Comparison of ENCODE assay signal across 18 mouse cellular contexts in the genomic region with DNA sequence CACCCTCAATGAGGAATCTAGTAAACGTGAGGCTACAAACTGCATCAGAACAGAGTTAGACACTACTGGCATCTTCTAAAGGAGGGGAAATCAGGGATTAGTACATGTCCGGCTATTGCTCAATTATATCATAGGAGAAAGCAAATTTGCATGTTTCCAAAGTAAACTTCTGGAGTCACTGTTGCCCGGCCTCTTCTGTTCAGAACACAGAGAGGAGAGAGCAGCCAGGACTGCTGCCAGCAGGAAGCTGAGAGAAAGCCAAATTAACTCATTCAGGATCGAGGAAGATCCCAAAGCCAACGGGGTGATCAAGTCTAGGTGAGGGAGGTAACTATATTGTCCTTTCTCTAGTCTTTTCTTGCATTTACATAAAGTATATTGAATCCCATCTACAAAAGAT.
DNase-seq lines count a peak whose midpoint lies in the region; TF ChIP-seq lines count a peak whose summit lies in the region.
"Had no signal": no experiment of that assay in that cellular context is flagged by ENCODE, and none has a peak within 500 bp of the region (broad histone marks: within the 10 kb centered on the region; RNA-seq: fewer than 3 reads in every experiment).

No protein-coding gene starts in this region.

- intact Hi-C loops in heart, postnatal 14 days (cut with DNase I) = no loop called here

- no peaks in the 10 kb centered on the region for H3K4me1 ChIP-seq in lung, adult 2 months (ENCODE audit: control insufficient read depth, insufficient read depth, low read length)
- H3K4me1 ChIP-seq: forebrain, embryonic 10.5 days; forebrain, embryonic 13.5 days; hindbrain, embryonic 10.5 days; hindbrain, embryonic 13.5 days had no signal

- no peak for TF ChIP-seq POLR2A in lung, adult 2 months (IDR thresholded peaks at IDR 0.05; ENCODE audit: borderline replicate concordance, extremely low read depth, low read depth, low read length)

- 45% methylated on average over 5 of the region's 5 CpGs for WGBS in lung, adult 2 months

- TF ChIP-seq CTCF in lung, adult 2 months (IDR thresholded peaks at IDR 0.05; ENCODE audit: insufficient read depth, low read length) = no peak

- H3K4me3 ChIP-seq in lung, adult 2 months (replicated peaks; ENCODE audit: extremely low read depth, low read depth, low read length) = no peak overlapping the region
- H3K4me3 ChIP-seq: forebrain, embryonic 10.5 days; forebrain, embryonic 13.5 days; hindbrain, embryonic 10.5 days; hindbrain, embryonic 13.5 days had no signal

- peak; percentile 2 for DNase-seq in adrenal gland, postnatal 10 days
- no peak for DNase-seq in adrenal gland, adult 2 months
- peak; percentile 56 for DNase-seq in heart, adult 11 months
- no peak for DNase-seq in heart, postnatal 14 days
- peak; percentile 18 to 20 for DNase-seq in lung, adult 18-20 months
- DNase-seq in lung, adult 2 months = no peak
- DNase-seq in lung, postnatal 36 days = peak; percentile 24
- DNase-seq in lung, postnatal 14 days = no peak
- DNase-seq: adrenal gland, postnatal 25 days; cerebellum, adult 11-12 months; cerebellum, adult 9-11 months; gastrocnemius, postnatal 10 days; gastrocnemius, postnatal 36 days; heart, postnatal 36 days had no signal

Comparison
In these comparisons a context has a peak if more than half of its experiments do, and no peak if none do; other contexts are left out.
1. DNase-seq: peak in adrenal gland, postnatal 10 days (single experiment), heart, adult 11 months (single experiment), lung, adult 18-20 months (2 of 2) and lung, postnatal 36 days (single experiment); none in adrenal gland, adult 2 months (single experiment), heart, postnatal 14 days (0 of 2), lung, adult 2 months (single experiment) and lung, postnatal 14 days (single experiment).